Mouse (Mus musculus): ENCODE data around the gene Sptbn1. TPM values are rescaled to one million over a fixed set of nuclear protein-coding genes. Genes with fewer than 3 reads are reported as not detected.

Sptbn1 gene
- total RNA-seq, 2 experiments from 2014 or later = 558 to 629 TPM

- DNase-seq (ENCODE audit: extremely low spot score in 1 of 2, low spot score in 1 of 2) = no peak
Measured at GRCm38 (mm10) chr11:30177145-30177840, 90.7 kb downstream of the Sptbn1 start.

GRCm38 (mm10) chr11:30176111-30176510 is 91.9 kb downstream of the Sptbn1 start:
- no peak for DNase-seq (ENCODE audit: extremely low spot score in 1 of 2, low spot score in 1 of 2)

DNA sequence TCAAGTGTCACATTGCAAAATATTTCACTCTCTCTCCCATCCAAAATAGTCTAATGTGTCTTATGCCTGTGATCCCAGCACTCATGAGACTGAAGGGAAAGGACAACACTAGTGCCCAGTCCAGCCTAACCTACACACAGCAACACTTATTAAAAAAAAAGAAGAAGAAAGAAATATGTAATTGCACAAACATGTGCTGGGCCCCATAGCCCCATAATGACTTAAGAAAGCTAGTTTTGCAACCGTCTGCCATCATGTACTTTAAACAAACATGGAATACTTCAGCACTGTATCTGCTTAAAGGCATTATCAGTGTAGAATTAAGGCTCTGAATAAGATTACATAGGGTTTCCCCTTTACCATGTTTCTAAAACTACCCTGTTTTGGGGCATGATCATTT is 92.4 kb downstream of the Sptbn1 start:
- DNase-seq (ENCODE audit: extremely low spot score in 1 of 2, low spot score in 1 of 2) = no peak

DNA sequence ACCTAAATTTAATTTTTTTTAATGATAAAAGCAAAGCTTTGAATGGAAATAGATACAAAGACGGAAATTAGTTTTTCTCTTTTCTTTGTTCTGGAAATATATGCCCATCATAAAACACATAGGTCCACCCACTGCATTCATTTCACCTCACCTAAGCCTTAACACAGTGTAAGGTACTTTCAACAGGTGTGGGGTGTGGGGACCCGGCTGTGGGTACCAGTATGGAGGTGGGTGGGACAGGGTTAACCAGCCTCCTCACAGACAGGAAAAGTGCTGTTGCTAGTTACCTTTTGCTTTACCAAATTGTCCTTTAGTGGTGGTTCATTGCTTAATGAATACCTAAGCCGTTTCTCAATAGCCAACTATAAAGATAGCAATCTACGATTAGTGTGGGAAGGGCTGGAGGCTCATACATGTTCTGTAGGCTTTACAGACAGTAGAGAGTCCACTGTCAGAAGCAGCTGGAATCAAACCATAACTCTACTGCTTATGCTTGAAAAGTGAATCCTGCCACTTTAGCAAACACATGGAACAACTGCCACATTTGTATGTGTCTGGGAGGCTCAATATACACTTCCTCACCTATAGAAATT is 96.3 kb downstream of the Sptbn1 start:
- DNase-seq (ENCODE audit: extremely low spot score in 1 of 2, low spot score in 1 of 2) = no peak

- no peak for DNase-seq (ENCODE audit: extremely low spot score in 1 of 2, low spot score in 1 of 2)
Measured at GRCm38 (mm10) chr11:30171184-30171583, 96.8 kb downstream of the Sptbn1 start.

- DNase-seq (ENCODE audit: extremely low spot score in 1 of 2, low spot score in 1 of 2) = no peak
Measured at GRCm38 (mm10) chr11:30166551-30166922, 101.4 kb downstream of the Sptbn1 start.

DNA sequence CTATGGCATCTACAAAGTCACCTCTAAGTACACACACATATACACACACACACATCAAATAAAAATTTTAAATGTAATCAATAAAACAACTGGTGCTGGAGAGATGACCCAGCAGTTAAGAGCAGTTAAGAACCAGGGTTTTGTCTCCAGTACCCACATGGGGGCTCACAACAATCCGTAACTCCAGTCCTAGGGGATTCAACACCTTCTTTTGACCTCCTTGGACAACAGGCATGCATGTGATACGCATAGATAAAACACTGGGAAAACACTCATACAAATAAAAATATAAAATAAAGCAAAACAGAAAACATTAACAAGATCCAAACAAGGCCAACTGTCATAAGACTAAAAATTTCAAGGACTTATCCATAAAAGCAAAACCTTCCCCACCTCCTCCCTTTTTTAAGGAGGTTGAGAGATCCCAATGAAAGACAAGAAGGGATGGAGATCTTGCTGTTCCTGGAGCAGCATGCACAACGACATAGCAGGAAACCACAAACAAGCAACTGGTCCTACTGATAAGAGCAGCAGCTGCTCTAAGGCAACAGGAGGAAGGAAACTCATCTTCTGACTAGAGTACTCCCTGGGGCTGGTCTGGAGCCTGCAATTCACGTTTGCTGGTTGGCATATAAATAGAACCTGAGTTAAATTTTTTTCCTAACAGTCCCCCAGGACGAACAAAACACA is 102.0 kb downstream of the Sptbn1 start:
- DNase-seq (ENCODE audit: extremely low spot score in 1 of 2, low spot score in 1 of 2) = no peak

DNA sequence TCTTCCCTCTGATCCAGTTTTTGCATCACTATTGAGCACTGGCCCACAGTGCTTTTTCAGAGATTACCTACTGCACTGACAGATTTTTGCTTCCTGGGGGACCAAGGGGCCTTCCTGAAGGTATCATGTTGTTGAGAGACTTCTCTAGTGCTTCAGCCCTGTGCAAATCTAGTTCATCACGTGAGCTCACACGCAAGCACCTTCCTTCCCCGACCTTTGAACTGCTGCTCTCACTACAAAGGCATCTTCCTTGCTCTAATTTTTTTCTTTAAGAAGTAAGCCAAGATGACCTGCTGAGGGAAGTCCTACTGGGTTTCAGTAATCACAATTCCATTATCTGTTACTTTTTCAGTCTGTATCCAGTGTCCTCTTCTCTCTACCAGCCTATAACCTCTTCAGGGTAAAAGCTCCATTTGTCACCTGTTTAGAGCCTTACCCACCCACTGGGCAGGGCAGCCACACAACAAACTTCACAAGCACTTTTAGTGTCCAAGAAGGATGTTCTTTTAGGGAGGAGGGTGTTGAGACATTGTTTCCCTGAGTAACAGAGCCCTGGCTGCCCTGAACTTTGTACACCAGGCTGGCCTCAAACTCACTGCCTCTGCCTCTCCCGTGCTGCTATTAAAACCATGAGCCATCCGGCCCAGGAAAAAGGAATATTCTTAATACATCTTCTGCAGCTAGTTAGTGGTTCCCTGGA is 103.3 kb downstream of the Sptbn1 start:
- DNase-seq (ENCODE audit: extremely low spot score in 1 of 2, low spot score in 1 of 2) = no peak

- DNase-seq (ENCODE audit: extremely low spot score in 1 of 2, low spot score in 1 of 2) = no peak
Measured at GRCm38 (mm10) chr11:30163870-30164269, 104.1 kb downstream of the Sptbn1 start.

DNA sequence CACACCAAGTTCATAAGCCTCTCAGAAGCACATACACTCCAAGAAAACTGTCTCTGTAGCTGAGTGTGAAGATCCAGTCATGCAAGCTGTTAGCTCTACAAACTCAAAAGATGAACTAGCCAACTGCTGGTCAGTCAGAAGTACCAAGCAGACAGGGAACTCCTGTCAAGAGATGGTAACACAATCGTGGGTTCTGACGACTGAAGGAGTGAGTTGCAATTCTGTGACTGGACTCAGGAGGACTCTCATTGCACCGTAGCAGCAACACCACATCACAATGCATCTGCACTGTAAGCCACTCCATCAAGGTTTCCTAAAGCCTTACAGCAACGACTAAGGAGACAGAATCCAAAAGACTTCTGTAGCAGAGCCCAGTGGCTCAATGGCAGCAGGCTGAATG is 104.9 kb downstream of the Sptbn1 start:
- DNase-seq (ENCODE audit: extremely low spot score in 1 of 2, low spot score in 1 of 2) = no peak

GRCm38 (mm10) chr11:30161744-30162143 is 106.2 kb downstream of the Sptbn1 start:
- no peak for DNase-seq (ENCODE audit: extremely low spot score in 1 of 2, low spot score in 1 of 2)

DNA sequence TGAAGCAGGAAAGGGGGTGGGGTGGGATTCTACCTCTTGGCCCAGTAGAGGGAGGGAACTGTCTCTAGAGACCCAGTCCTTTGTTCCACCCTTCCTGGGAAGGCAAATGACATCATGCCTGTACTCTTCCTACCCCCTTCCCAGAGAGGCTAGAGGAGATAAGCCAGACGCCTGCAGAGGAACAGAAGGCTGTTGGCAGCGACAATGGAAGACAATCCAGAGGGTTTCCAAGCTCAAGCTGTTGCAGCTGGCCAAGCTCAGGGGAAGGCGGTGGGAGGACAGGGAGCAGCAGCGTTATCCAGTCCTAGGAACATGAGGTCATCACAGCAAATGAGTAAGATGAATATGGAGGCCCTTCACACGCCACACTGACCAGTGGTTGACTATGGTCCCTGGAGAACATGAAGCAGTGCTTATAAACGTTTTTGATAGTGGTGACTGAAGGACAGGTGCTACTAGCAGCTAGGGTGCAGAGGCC is 106.8 kb downstream of the Sptbn1 start:
- peak in 1 of 2 experiments; percentile 29 for DNase-seq (ENCODE audit: extremely low spot score in 1 of 2, low spot score in 1 of 2)

GRCm38 (mm10) chr11:30160625-30161172 is 107.3 kb downstream of the Sptbn1 start:
- no peak for DNase-seq (ENCODE audit: extremely low spot score in 1 of 2, low spot score in 1 of 2)

- DNase-seq (ENCODE audit: extremely low spot score in 1 of 2, low spot score in 1 of 2) = no peak
Measured at GRCm38 (mm10) chr11:30159545-30160255, 108.3 kb downstream of the Sptbn1 start.

DNA sequence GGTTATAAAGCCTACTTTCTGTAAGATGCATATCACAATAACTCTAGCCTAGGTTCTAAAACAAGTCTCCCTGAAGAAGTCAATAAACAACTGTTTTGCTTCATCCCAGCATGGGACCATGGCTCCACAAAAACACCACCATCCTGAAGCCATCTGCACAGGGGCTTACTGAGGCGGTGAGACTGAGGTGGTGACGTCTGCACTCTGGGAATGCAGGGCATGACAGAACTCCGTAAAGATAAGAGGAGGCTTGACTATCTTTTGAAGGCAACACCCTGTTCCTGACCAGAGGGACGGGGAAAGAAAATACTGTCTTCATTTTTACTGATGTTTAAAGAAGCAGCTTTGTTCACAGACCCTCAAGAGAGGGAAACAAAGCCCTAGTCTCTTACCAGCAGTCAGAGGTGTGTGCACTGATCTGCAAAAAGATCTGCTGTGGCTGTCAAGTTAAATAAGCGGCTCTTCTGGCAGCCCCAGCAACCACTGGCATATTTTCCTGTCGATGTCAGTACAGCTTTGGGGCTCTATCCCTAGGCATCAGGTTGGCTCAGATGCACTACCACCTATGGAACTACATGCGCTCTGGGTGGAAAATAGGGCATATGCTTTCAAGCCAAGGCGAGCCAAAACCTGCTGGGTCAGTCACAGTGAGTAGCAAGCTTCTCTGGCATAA is 109.8 kb downstream of the Sptbn1 start:
- no peak for DNase-seq (ENCODE audit: extremely low spot score in 1 of 2, low spot score in 1 of 2)

GRCm38 (mm10) chr11:30155887-30156286 is 112.1 kb downstream of the Sptbn1 start:
- no peak for DNase-seq (ENCODE audit: extremely low spot score in 1 of 2, low spot score in 1 of 2)

- DNase-seq (ENCODE audit: extremely low spot score in 1 of 2, low spot score in 1 of 2) = no peak
Measured at GRCm38 (mm10) chr11:30154980-30155379, 113.0 kb downstream of the Sptbn1 start.

GRCm38 (mm10) chr11:30148888-30149287 is 119.1 kb downstream of the Sptbn1 start:
- no peak for DNase-seq (ENCODE audit: extremely low spot score in 1 of 2, low spot score in 1 of 2)

- DNase-seq (ENCODE audit: extremely low spot score in 1 of 2, low spot score in 1 of 2) = no peak
Measured at GRCm38 (mm10) chr11:30148378-30148777, 119.6 kb downstream of the Sptbn1 start.

- no peak for DNase-seq (ENCODE audit: extremely low spot score in 1 of 2, low spot score in 1 of 2)
Measured at GRCm38 (mm10) chr11:30147882-30148281, 120.1 kb downstream of the Sptbn1 start.
